Mouse (Mus musculus) cerebellum, adult 2 months (tissue): ENCODE data around the gene Mosmo. TPM values are rescaled to one million over a fixed set of nuclear protein-coding genes. Genes with fewer than 3 reads are reported as not detected.
A peak's percentile ranks its signal among the peaks of the same experiment; 100 is the strongest.

Experiments
- DNase-seq, 2 experiments: peaks; one replicate each; pipeline ENCODE4 v3.0.0; 2021
- H3K27ac ChIP-seq: fragments of 200-500 bp; 2 replicates; pipeline ENCODE4 v1.5.1; 2012; ENCODE audit warnings: low read length, control low read depth, inconsistent platforms; ENCODE audit not compliant: insufficient read depth
- H3K27me3 ChIP-seq: fragments of 200-500 bp; 2 replicates; pipeline ENCODE4 v1.6.1; 2012; ENCODE audit warnings: inconsistent platforms, mild to moderate bottlenecking, low read length, moderate library complexity; ENCODE audit not compliant: control insufficient read depth, insufficient read depth
- H3K4me1 ChIP-seq: fragments of 200-500 bp; 2 replicates; pipeline ENCODE4 v1.6.1; 2011; ENCODE audit warnings: low read length; ENCODE audit not compliant: control insufficient read depth, insufficient read depth
- H3K4me3 ChIP-seq: fragments of 200-500 bp; replicated peaks from 2 replicates; pipeline ENCODE3; 2011; ENCODE audit warnings: mild to moderate bottlenecking, low read depth, low read length, control low read depth; ENCODE audit not compliant: insufficient read depth
- CTCF ChIP-seq: fragments of 200-500 bp; IDR thresholded peaks from 2 replicates; pipeline ENCODE4 v1.5.1; 2011; ENCODE audit warnings: low read depth, mild to moderate bottlenecking, control low read depth, low read length, moderate library complexity, borderline replicate concordance; ENCODE audit not compliant: insufficient read depth
- POLR2A ChIP-seq: fragments of 200-500 bp; IDR thresholded peaks from 2 replicates; pipeline ENCODE4 v1.6.1; 2011; ENCODE audit warnings: low read length, control low read depth, borderline replicate concordance; ENCODE audit not compliant: insufficient read depth
- WGBS: fragments of 180-500 bp; shearing (Covaris S2); methylation state at CpG from one replicate; pipeline ENCODE4 v1.1.7; 2018; 5-methylcytosine and 5-hydroxymethylcytosine counted together
- polyA plus RNA-seq: library from polyadenylated mRNA; depleted of rRNA; stranded (reverse); fragments of >200 nt; gene quantifications from 2 replicates; pipeline ENCODE4 v1.2.3, GENCODE M21; 2012

The Mosmo gene
- polyA plus RNA-seq, 1 experiment = 32.1 TPM

- no peak overlapping the region for H3K27ac ChIP-seq
- no peaks in the 10 kb centered on the region for H3K27me3 ChIP-seq
- H3K4me3 ChIP-seq = no peak overlapping the region
- no peak for TF ChIP-seq CTCF
- no peak for TF ChIP-seq POLR2A
- H3K4me1 ChIP-seq = no peaks in the 10 kb centered on the region
- no peak for DNase-seq
- 15% methylated on average over 2 of the region's 2 CpGs for whole genome bisulfite sequencing
These were observed 29.6 kb upstream of the Mosmo start for GRCm38 (mm10) chr7:120647849-120648248.

DNA sequence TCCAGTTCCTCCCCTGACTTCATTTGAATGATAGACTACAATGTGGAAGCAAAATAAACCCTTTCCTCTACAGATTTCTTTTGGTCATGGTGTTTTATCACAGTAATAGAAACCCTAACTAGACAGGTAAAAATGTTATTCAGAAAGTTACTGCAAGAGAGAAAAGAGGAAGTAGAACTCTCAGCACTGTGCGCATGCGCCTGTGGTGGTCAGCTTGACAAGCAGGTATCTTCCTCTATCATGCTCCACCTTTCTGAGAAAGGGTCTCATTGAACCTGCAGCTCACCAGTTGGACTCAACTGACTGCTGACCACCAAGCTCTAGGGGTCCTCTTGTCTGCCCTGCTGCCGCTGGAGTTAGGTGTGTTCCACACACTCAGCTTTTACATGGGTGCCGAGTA lies 15.3 kb upstream of the Mosmo start:
- 94% methylated on average over 4 of the region's 4 CpGs for WGBS
- H3K27me3 ChIP-seq = no peaks in the 10 kb centered on the region
- no peak for DNase-seq
- H3K27ac ChIP-seq = no peak overlapping the region
- H3K4me3 ChIP-seq = no peak overlapping the region
- no peaks in the 10 kb centered on the region for H3K4me1 ChIP-seq
- TF ChIP-seq CTCF (no peak), POLR2A (no peak)

DNA sequence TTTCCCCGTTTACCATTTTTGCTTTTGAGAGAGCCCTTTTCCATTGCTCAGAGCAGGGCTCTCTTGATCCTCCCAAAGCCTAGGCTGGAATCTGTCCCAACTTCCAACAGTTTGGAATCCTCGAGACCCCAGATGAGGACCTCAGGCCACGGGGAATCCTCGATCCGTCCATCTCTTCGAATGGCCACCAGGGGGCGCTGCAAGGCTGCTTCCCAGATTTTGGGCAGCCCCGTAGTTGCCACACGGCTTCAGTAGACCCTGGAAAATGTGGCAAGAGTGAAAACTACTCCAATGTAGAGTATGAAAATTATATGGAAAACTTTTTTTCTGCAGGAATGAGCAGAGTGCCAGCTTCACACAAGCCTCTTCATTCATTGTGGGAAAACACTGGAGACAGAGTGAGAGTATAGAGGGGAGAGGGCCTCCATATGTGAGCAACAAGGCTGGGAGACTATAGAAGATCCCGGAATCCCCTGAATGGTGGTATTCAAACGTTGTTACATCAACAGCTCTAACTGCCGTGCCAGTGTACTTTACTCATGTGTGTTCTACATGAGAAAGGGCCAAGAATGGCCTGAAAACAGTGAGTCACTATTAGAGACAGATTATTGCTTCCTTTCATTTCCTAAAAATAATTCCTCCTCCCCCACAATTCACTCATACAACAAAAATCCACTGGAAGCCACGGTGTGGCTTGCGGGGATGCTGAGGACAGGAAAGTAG lies 7.1 kb upstream of the Mosmo start, which contains the start of gene Pdzd9:
TSS of gene Pdzd9 (minus strand) at position 191 of the 723 bp plus-strand sequence.
- H3K4me1 ChIP-seq = no peaks in the 10 kb centered on the region
- peak; percentile 57 to 71 for DNase-seq
- WGBS = 21% methylated on average over 14 of the region's 14 CpGs
- H3K4me3 ChIP-seq = no peak within 1 kb of the TSS
- H3K27ac ChIP-seq = no peak within 1 kb of the TSS
- TF ChIP-seq POLR2A (no peak), CTCF (peak; percentile 84)
- H3K27me3 ChIP-seq = no peaks in the 10 kb centered on the region

DNA sequence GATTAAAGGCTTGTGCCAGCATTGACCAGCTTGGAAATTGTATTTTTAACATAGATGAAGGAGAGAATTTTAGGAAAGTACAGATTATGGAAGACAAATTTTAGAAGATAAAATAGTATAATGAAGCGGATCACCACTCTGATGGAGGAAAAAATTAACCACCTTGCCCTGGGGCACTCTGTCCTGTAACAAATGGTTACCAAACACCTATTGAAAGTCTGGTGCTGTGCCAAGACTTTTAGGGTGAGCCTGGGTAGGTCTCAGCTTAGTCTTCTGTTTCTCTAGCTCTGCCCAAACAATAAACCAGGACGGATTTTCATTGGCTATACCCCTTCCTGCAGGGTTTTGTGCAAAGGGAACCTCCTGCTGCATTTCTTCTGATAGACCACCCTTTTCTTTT lies 6.1 kb upstream of the Mosmo start:
- H3K4me3 ChIP-seq = no peak overlapping the region
- TF ChIP-seq CTCF (no peak), POLR2A (no peak)
- H3K27ac ChIP-seq = no peak overlapping the region
- no peaks in the 10 kb centered on the region for H3K4me1 ChIP-seq
- 63% methylated on average over 2 of the region's 2 CpGs for WGBS
- H3K27me3 ChIP-seq = no peaks in the 10 kb centered on the region
- no peak for DNase-seq

- Histone ChIP-seq H3K4me1 (no peaks in the 10 kb centered on the region; the same call in 1 of the 2 replicates), H3K4me3 (peak overlapping the region; percentile 75), H3K27ac (no peak overlapping the region), H3K27me3 (no peaks in the 10 kb centered on the region)
- peak; percentile 47 to 68 for DNase-seq
- no peak for TF ChIP-seq CTCF
- no peak for TF ChIP-seq POLR2A
- WGBS = 1% methylated on average over 42 of the region's 42 CpGs
These were observed 530 bp downstream of the Mosmo start for GRCm38 (mm10) chr7:120677764-120678531.

GRCm38 (mm10) chr7:120679023-120679422 lies 1.6 kb downstream of the Mosmo start:
- DNase-seq = no peak

GRCm38 (mm10) chr7:120682002-120682401 lies 4.6 kb downstream of the Mosmo start:
- no peak overlapping the region for H3K27ac ChIP-seq
- TF ChIP-seq POLR2A = no peak
- TF ChIP-seq CTCF = no peak
- no peak overlapping the region for H3K4me3 ChIP-seq
- H3K27me3 ChIP-seq = no peaks in the 10 kb centered on the region
- DNase-seq = no peak
- WGBS = 59% methylated on average over 4 of the region's 4 CpGs
- H3K4me1 ChIP-seq = peaks cover 6% of the 10 kb centered on the region

More at GRCm38 (mm10) chr7:120679023-120679422, 1.6 kb downstream of the Mosmo start:
- Histone ChIP-seq H3K27me3 (no peaks in the 10 kb centered on the region), H3K27ac (no peak overlapping the region), H3K4me3 (peak overlapping the region; percentile 47), H3K4me1 (no peaks in the 10 kb centered on the region; the same call in 1 of the 2 replicates)
- 21% methylated on average over 8 of the region's 8 CpGs for whole genome bisulfite sequencing
- no peak for TF ChIP-seq POLR2A
- no peak for TF ChIP-seq CTCF

GRCm38 (mm10) chr7:120684731-120685161 lies 7.3 kb downstream of the Mosmo start:
- 82% methylated on average over 2 of the region's 2 CpGs for WGBS
- peaks cover 8% of the 10 kb centered on the region for H3K4me1 ChIP-seq
- H3K27me3 ChIP-seq = no peaks in the 10 kb centered on the region
- no peak overlapping the region for H3K4me3 ChIP-seq
- H3K27ac ChIP-seq = no peak overlapping the region
- TF ChIP-seq CTCF (no peak), POLR2A (no peak)
- no peak for DNase-seq
